Mouse (Mus musculus): ENCODE results near the gene Zfp715.
"Not testable (repeated sequence)": the region's sequence is repeated elsewhere in the genome, so short reads cannot be mapped to it uniquely, and the experiment has no call there.

Gene Zfp715

GRCm38 (mm10) chr7:43313013-43313428 is at the start of gene Zfp715:
Gene Zfp715, minus strand, starts transcription at chr7:43313294.
- peak; percentile 85 for DNase-seq (ENCODE audit: extremely low spot score, low spot score)

- DNase-seq (ENCODE audit: extremely low spot score, low spot score): no peak
Observed at GRCm38 (mm10) chr7:43362021-43362420, 48.9 kb upstream of the Zfp715 start.

- no peak for DNase-seq (ENCODE audit: extremely low spot score, low spot score)
Observed at GRCm38 (mm10) chr7:43361442-43361841, 48.3 kb upstream of the Zfp715 start.

- no peak for DNase-seq (ENCODE audit: extremely low spot score, low spot score)
Observed at GRCm38 (mm10) chr7:43358556-43358955, 45.5 kb upstream of the Zfp715 start.

- DNase-seq (ENCODE audit: extremely low spot score, low spot score): no peak
Observed at GRCm38 (mm10) chr7:43354893-43355835, 42.1 kb upstream of the Zfp715 start.

GRCm38 (mm10) chr7:43353758-43354157 is 40.7 kb upstream of the Zfp715 start:
- no peak for DNase-seq (ENCODE audit: extremely low spot score, low spot score)

GRCm38 (mm10) chr7:43353118-43353517 is 40.0 kb upstream of the Zfp715 start:
- DNase-seq (ENCODE audit: extremely low spot score, low spot score): no peak

GRCm38 (mm10) chr7:43351154-43351553 is 38.1 kb upstream of the Zfp715 start, which contains the start of gene Siglecf:
Gene Siglecf, plus strand, starts transcription at chr7:43351341.
- DNase-seq (ENCODE audit: extremely low spot score, low spot score): no peak

- DNase-seq (ENCODE audit: extremely low spot score, low spot score): not testable (repeated sequence)
Observed at GRCm38 (mm10) chr7:43349623-43350022, 36.5 kb upstream of the Zfp715 start.

- DNase-seq (ENCODE audit: extremely low spot score, low spot score): no peak
Observed at GRCm38 (mm10) chr7:43346571-43346970, 33.5 kb upstream of the Zfp715 start.

- DNase-seq (ENCODE audit: extremely low spot score, low spot score): no peak
Observed at GRCm38 (mm10) chr7:43346148-43346547, 33.1 kb upstream of the Zfp715 start.

GRCm38 (mm10) chr7:43344491-43344890 is 31.4 kb upstream of the Zfp715 start:
- no peak for DNase-seq (ENCODE audit: extremely low spot score, low spot score)

GRCm38 (mm10) chr7:43344020-43344419 is 30.9 kb upstream of the Zfp715 start:
- DNase-seq (ENCODE audit: extremely low spot score, low spot score): no peak

GRCm38 (mm10) chr7:43343191-43343590 is 30.1 kb upstream of the Zfp715 start:
- no peak for DNase-seq (ENCODE audit: extremely low spot score, low spot score)

- DNase-seq (ENCODE audit: extremely low spot score, low spot score): no peak
Observed at GRCm38 (mm10) chr7:43340771-43341170, 27.7 kb upstream of the Zfp715 start.

GRCm38 (mm10) chr7:43333899-43334298 is 20.8 kb upstream of the Zfp715 start:
- DNase-seq (ENCODE audit: extremely low spot score, low spot score): no peak

- DNase-seq (ENCODE audit: extremely low spot score, low spot score): no peak
Observed at GRCm38 (mm10) chr7:43333203-43333602, 20.1 kb upstream of the Zfp715 start.

- DNase-seq (ENCODE audit: extremely low spot score, low spot score): no peak
Observed at GRCm38 (mm10) chr7:43328101-43328500, 15.0 kb upstream of the Zfp715 start.

GRCm38 (mm10) chr7:43326223-43326780 is 13.2 kb upstream of the Zfp715 start:
- no peak for DNase-seq (ENCODE audit: extremely low spot score, low spot score)

GRCm38 (mm10) chr7:43312386-43313012 is 595 bp downstream of the Zfp715 start:
- DNase-seq (ENCODE audit: extremely low spot score, low spot score): no peak

- no peak for DNase-seq (ENCODE audit: extremely low spot score, low spot score)
Observed at GRCm38 (mm10) chr7:43311632-43312031, 1.5 kb downstream of the Zfp715 start.

- DNase-seq (ENCODE audit: extremely low spot score, low spot score): no peak
Observed at GRCm38 (mm10) chr7:43309069-43309468, 4.0 kb downstream of the Zfp715 start.
